Mouse (Mus musculus): ENCODE data around the gene Il17a. TPM values are rescaled to one million over a fixed set of nuclear protein-coding genes. Genes with fewer than 3 reads are reported as not detected.
"Not testable (repeated sequence)": the region's sequence is repeated elsewhere in the genome, so short reads cannot be mapped to it uniquely, and the experiment has no call there.

Gene Il17a
- polyA plus RNA-seq (2017; shearing (Covaris generic)), result under 1 TPM in 1 of 3 experiments, not detected in 2; 0.30 TPM

DNA sequence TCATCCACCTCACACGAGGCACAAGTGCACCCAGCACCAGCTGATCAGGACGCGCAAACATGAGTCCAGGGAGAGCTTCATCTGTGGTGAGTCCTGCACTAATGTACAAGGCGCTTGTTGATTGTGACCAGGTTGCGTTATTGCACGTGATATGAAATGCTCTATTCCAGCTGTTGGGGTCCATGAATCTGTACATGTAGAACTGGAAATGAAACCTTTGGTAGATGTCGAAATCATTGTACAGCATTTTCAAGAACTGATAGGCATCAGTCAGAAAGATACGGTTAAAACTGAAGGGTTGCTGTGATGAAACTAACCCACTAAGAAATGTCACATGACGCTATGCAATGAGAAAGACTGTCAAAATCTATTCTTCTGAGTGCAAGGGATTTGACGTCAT lies at the start of gene Il17a:
TSS of gene Il17a (plus strand) at position 3 of the 400 bp plus-strand sequence.
- no peak for ATAC-seq

GRCm38 (mm10) chr1:20682849-20683248 lies 47.9 kb upstream of the Il17a start:
- no peak for ATAC-seq

- ATAC-seq, result no peak
Measured at GRCm38 (mm10) chr1:20683386-20683785, 47.3 kb upstream of the Il17a start.

DNA sequence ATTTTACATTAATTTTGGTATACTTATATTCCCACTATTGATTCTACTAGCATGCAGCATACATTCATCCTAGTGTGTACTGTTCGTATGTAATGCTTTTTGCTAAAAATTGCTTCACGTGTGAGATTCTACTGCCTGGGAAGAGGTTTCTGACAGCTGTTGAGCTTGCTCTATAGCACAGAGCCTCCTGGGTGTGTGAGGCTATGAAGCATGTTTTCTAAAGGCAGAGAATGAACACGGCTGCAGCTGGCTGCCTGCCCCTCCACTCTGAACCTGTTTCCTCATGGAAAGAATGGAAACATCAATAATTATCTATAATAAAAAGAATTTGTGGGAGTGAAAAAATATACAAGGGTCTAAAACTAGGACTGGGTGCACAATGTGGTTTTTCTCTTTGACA lies 46.9 kb upstream of the Il17a start:
- ATAC-seq, result no peak

GRCm38 (mm10) chr1:20684403-20684802 lies 46.3 kb upstream of the Il17a start:
- no peak for ATAC-seq

DNA sequence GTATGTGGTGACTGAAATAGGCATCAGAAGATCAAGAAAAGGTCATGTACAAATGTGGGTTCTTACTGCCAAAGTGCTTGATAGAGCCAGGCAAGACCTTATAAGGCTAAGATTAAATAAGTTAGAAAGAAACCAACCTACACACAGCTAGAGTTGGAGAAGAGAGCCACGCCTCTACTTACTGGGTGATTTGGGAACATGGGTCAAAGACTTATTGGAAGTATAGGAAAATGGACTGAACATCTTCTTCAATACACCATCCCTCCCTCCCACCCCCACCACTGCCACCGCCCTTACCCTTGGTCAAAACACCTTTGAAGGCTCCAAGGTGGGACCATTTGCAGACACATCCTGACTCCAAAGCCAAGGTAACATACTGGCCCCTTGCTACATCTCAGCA lies 45.3 kb upstream of the Il17a start:
- no peak for ATAC-seq

DNA sequence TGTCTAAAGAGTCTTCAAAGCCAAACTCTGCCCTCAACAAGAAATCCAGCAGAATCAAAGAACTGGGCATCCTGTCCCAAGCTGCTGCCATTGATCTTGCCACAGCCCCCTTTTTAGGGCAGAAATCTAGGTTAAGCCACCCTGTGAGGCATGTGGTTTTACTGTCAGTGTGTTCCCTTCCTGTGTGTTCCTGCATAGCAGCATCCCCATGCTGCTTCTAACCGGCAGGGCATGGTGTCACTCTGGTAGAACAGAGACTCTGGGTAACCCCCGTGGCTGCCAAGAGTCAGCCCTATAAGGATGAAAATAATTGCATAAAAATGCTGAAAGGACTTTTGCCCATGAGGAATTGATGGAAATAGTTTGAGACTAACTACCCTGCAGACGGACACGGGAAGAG lies 44.8 kb upstream of the Il17a start:
- ATAC-seq, result no peak

GRCm38 (mm10) chr1:20691336-20691735 lies 39.4 kb upstream of the Il17a start:
- ATAC-seq, result no peak

DNA sequence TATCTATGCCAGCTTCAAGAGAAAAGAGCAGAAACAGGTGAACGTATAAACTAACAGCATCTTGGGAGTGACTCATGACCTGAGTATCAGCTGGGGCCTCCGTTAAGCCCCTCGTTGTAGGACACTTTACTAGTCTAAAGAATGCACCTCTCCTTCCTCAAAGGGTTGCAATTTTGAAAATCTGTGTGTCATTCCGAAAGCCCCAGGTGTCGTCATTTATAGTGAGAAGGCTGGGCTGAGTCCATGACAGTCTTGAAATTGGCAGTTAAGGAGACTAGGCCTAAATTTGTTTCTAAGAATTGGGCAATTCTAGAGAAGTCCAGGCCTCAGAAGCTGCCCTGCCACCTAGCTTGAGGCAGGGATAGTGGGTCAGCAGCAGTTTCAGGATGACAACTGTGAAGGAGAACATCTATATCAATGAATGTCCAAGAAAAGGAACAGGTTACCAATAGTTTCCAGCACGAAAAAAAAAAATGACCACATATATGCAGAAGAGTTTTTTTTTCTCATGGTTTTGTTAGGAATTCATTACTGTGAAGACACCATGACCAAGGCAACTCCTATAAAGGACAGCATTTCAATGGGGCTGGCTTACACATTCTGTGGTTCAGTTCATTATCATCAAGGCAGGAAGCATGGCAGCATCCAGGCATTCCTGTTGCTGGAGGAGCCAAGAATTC lies 36.9 kb upstream of the Il17a start:
- ATAC-seq, result no peak

DNA sequence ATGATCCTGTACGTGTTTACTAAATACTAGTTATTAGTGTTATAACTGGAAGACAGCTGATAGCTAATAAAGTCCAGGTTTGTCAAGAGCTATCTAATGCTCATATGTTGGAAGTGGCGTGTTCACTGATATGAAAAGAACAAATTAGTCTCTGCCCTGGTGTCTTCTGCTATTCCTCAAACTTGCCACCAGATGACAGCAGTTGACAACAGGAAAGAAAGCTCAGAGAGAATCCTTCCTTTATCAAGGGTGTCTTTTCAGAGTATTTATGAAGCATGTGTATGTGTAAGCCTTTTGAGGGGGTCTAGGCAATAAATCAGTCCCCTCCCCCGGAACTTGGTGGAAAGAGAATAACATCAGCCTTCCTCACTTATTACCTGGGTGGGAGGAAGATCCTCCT lies 30.7 kb upstream of the Il17a start:
- no peak for ATAC-seq

GRCm38 (mm10) chr1:20736572-20736971 lies 5.9 kb downstream of the Il17a start:
- no peak for ATAC-seq

GRCm38 (mm10) chr1:20738483-20738882 lies 7.8 kb downstream of the Il17a start:
- ATAC-seq, result no peak

DNA sequence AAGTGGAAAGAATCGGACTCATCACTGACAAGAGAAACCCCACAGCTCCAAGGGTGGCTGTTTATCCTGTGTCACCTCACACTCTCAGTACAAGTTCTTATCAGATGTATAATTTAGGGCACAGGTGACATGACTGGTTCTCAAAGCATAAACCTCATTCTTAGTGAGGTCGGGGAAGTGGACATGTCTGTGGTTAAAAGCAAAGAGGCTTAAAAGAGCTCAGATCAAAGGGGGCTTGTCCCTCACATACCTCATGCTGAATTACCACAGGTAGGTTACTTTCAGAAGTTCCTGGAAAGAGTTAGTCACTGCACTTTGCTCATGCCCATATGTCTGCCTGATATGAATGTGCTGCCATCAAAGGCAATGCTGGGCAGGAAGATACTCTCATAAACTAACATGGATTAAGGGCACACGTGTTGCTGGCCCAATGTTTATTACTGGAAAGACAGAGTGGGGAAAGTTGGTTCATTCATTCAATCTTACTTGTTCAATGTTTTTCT lies 9.8 kb downstream of the Il17a start:
- ATAC-seq, result peak; percentile 54

DNA sequence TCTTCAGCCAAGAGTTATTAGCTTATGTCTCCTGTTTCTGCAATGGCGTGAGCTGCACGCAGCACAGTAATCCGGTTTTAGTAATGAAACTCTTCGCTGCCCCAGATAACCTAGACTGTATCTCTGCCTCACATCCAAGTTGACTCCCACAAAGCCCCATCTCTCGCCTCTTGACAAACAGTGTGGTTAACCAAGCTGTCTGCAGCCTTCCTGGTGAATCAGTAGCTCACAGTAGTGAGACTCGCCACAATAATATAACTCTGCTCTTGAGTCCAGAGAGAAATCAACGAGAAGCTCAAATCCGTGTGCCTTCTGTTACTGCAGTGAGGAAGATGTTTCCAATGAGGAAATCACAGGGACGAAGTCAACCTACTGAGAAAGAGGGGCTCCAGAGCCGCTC lies 23.7 kb downstream of the Il17a start:
- ATAC-seq, result no peak

DNA sequence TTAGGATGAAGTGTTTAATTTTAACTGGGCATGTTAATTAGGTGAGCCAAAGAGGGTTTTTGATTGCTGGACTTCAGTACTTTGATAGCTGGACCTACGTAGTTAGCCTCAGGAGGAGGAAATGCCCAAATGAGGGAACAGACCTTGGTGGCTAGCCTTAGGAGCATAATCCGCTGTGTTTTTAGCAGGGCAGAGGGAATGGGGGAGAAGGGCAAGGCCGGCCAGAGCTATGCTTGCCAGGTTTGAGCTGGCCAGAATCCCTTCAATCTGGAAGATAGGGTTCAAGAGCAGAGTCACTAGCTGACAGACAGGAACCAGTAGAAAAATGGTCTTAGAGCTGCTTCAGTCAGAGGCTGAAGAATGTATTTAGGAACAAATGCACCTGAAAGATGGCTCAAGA lies 26.9 kb downstream of the Il17a start:
- no peak for ATAC-seq

- peak; percentile 68 for ATAC-seq
Measured at GRCm38 (mm10) chr1:20759799-20760198, 29.1 kb downstream of the Il17a start.

DNA sequence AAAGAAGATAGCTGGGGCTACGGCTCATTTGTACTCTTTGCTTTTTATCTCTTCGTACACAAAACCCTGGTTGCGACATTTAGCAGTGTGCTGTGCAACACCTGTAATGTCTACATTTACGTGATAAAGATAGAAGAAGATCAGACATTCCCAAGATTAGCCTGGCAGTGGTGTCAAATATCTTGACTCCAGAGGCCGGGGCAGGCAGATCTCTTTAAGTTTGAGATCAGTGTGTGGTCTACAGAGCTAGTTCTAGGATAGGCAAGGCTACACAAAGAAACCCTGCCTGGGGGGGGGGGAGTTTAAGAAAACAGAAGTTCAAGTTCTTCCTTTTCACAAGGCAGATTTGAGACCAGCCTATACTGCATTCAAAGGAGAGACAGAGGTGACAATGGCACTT lies 29.6 kb downstream of the Il17a start:
- no peak for ATAC-seq

- ATAC-seq, result no peak
Measured at GRCm38 (mm10) chr1:20761411-20761810, 30.7 kb downstream of the Il17a start.

- ATAC-seq, result no peak
Measured at GRCm38 (mm10) chr1:20766526-20766925, 35.8 kb downstream of the Il17a start.

DNA sequence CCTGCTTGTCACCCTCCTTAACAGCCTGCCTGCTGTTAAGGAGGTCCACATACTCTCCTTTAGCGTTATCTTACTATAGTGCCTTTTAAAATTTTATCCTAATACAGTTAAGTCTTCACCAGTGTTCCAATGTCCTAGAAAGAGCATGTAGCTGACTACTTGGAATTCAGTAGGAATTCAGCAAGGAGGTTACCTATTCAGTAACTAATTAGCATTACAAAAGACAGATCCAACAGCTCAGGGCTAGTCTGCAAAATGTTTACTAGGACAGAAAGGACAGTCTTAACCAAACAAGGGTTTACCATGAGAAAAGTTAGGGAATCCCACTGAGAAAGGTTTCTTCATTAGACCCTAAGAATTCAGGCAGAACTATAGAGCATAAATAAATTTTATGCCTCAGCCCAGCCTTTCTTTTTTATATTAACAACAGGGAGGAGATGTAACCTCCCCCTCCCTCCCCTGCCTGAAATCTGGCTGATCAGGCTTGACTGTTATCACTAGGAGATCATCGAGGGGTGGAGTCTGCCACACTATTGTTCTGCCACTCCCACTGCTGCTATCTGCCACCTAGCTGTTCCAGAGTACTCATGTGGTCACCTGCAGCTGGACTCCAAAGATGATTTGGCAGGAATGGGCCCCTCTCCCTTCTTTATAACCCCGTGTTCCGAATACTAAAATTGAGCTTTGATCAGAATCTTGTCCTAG lies 43.5 kb downstream of the Il17a start:
- not testable (repeated sequence) for ATAC-seq

- no peak for ATAC-seq
Measured at GRCm38 (mm10) chr1:20778366-20778765, 47.7 kb downstream of the Il17a start.

All from inflammation-experienced regulatory T-cells, adult 6 months (primary cell).